Mouse (Mus musculus) urinary bladder, postnatal 4 days (tissue): ENCODE data around the gene Rnf227.

Source experiments
- DNase-seq, 2 experiments: peaks; one replicate each; pipeline ENCODE4 v3.0.0; 2021 to 2022; ENCODE audit warnings: low spot score in 2 of 2

Gene Rnf227

GRCm38 (mm10) chr11:69371601-69372000 is 31.3 kb downstream of the Rnf227 start:
- no peak for DNase-seq

- DNase-seq: no peak
These were observed 32.0 kb downstream of the Rnf227 start for GRCm38 (mm10) chr11:69372056-69372779.

GRCm38 (mm10) chr11:69372780-69373170 is 32.5 kb downstream of the Rnf227 start:
- no peak for DNase-seq

GRCm38 (mm10) chr11:69373223-69373965 is 33.1 kb downstream of the Rnf227 start:
- DNase-seq: no peak

- no peak for DNase-seq
These were observed 35.4 kb downstream of the Rnf227 start for GRCm38 (mm10) chr11:69375646-69376045.

- no peak for DNase-seq
These were observed 37.5 kb downstream of the Rnf227 start for GRCm38 (mm10) chr11:69377766-69378165.

- DNase-seq: no peak
These were observed 39.3 kb downstream of the Rnf227 start for GRCm38 (mm10) chr11:69379600-69379999.

GRCm38 (mm10) chr11:69381356-69381755 is 41.1 kb downstream of the Rnf227 start:
- no peak for DNase-seq

GRCm38 (mm10) chr11:69382478-69383105 is 42.3 kb downstream of the Rnf227 start:
- DNase-seq: no peak

GRCm38 (mm10) chr11:69384979-69385378 is 44.7 kb downstream of the Rnf227 start:
- DNase-seq: no peak

- DNase-seq: no peak
These were observed 46.5 kb downstream of the Rnf227 start for GRCm38 (mm10) chr11:69386758-69387157.

GRCm38 (mm10) chr11:69388680-69389079 is 48.4 kb downstream of the Rnf227 start:
- no peak for DNase-seq

- DNase-seq: no peak
These were observed 49.5 kb downstream of the Rnf227 start for GRCm38 (mm10) chr11:69389531-69390399.

- DNase-seq: no peak
These were observed 50.3 kb downstream of the Rnf227 start for GRCm38 (mm10) chr11:69390400-69391034.
